7 mouse cellular contexts compared by ENCODE assay signal in the genomic region with DNA sequence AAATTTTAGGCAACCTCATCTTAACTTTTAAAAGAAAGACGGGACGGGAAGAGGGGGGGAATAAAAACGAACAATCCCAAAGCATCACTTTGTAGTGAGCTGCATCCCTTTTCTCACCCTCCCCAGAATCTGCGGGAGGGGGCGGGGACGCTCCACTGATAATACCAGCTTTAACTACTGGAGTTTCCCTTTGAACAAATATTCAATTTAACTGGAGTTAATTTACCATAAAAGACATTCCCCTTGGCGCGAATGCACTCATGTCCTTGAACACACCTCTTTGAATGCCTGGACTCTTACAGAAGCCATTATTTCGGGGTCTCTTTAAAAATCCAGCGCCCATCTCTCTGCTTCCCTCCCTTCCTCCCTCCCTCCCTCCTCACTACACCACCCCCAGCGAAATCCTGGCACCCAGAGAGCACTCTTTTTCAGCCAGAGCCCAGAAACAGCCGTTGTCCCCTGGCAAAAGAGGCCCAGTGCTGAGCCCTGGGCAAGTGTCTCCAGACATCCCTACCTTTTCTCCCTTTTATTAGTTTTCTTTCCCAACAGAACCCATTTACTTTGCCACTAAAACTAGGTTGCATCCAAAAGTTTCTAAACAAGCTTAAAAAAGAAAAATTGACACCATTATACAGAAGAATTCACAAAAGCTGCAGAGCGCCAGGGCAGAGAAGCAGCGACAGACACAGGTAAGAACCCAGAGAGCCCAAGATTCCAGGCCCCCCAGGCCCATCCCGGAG.
DNase-seq lines count a peak whose midpoint lies in the region; ATAC-seq and TF ChIP-seq lines count a peak whose summit lies in the region.

No protein-coding gene starts in this region.

- WGBS in forebrain, embryonic 13.5 days: 1% methylated on average over 15 of the region's 15 CpGs
- 6% methylated on average over 15 of the region's 15 CpGs for WGBS in hindbrain, embryonic 15.5 days
- 4% methylated on average over 15 of the region's 15 CpGs for WGBS in lung, embryonic 15.5 days
- 11% methylated on average over 15 of the region's 15 CpGs for WGBS in stomach, postnatal 0 days

- no peak for TF ChIP-seq POLR2A in ES-Bruce4 (IDR thresholded peaks at IDR 0.05; ENCODE audit: insufficient read depth, low read length)

- H3K9ac ChIP-seq in ES-Bruce4 (ENCODE audit: low read depth, poor library complexity, severe bottlenecking): peak overlapping the region; percentile 93
- H3K9ac ChIP-seq in forebrain, embryonic 13.5 days: peak overlapping the region; percentile 100
- H3K9ac ChIP-seq in hindbrain, embryonic 15.5 days: peak overlapping the region; percentile 56
- H3K9ac ChIP-seq in lung, embryonic 15.5 days: peak overlapping the region; percentile 60
- H3K9ac ChIP-seq in stomach, postnatal 0 days (ENCODE audit: low read length): peak overlapping the region; percentile 98

- H3K27ac ChIP-seq in ES-Bruce4 (ENCODE audit: insufficient read depth, low read length): peak overlapping the region; percentile 82
- peak overlapping the region; percentile 100 for H3K27ac ChIP-seq in forebrain, embryonic 13.5 days
- peak overlapping the region; percentile 100 for H3K27ac ChIP-seq in hindbrain, embryonic 15.5 days (replicated peaks)
- H3K27ac ChIP-seq in lung, embryonic 15.5 days: peak overlapping the region; percentile 100
- H3K27ac ChIP-seq in stomach, postnatal 0 days (replicated peaks): peak overlapping the region; percentile 100

- no peaks in the 10 kb centered on the region for H3K27me3 ChIP-seq in ES-Bruce4 (ENCODE audit: control insufficient read depth, insufficient read depth, low read length, poor library complexity, severe bottlenecking)
- H3K27me3 ChIP-seq in forebrain, embryonic 13.5 days: no peaks in the 10 kb centered on the region
- 0 out of 2 replicates have a peak, but pooled peaks cover 8% of the 10 kb centered on the region for H3K27me3 ChIP-seq in hindbrain, embryonic 15.5 days
- no peaks in the 10 kb centered on the region for H3K27me3 ChIP-seq in lung, embryonic 15.5 days
- no peaks in the 10 kb centered on the region for H3K27me3 ChIP-seq in stomach, postnatal 0 days (ENCODE audit: control insufficient read depth, insufficient read depth, low read length)

- H3K4me2 ChIP-seq in forebrain, embryonic 13.5 days: peak overlapping the region; percentile 95
- peak overlapping the region; percentile 100 for H3K4me2 ChIP-seq in hindbrain, embryonic 15.5 days
- H3K4me2 ChIP-seq in lung, embryonic 15.5 days: peak overlapping the region; percentile 93
- peak overlapping the region; percentile 93 for H3K4me2 ChIP-seq in stomach, postnatal 0 days (replicated peaks; ENCODE audit: low read depth)

- peak; percentile 83 for DNase-seq in Muller cell, postnatal 12 days (ENCODE audit: inconsistent ontology term)
- DNase-seq in stomach, postnatal 0 days (ENCODE audit: low spot score): peak; percentile 30
- no peak for DNase-seq in layer of hippocampus, adult 11-12 months (ENCODE audit: low spot score)

- no peaks in the 10 kb centered on the region for H3K9me3 ChIP-seq in ES-Bruce4 (replicated peaks; ENCODE audit: control insufficient read depth, insufficient read depth, low read length, poor library complexity, severe bottlenecking)
- no peaks in the 10 kb centered on the region for H3K9me3 ChIP-seq in forebrain, embryonic 13.5 days (replicated peaks)
- no peaks in the 10 kb centered on the region for H3K9me3 ChIP-seq in hindbrain, embryonic 15.5 days
- no peaks in the 10 kb centered on the region for H3K9me3 ChIP-seq in lung, embryonic 15.5 days
- no peaks in the 10 kb centered on the region for H3K9me3 ChIP-seq in stomach, postnatal 0 days (ENCODE audit: control insufficient read depth, low read length)

- no peak for TF ChIP-seq EP300 in ES-Bruce4 (IDR thresholded peaks at IDR 0.05; ENCODE audit: insufficient read depth, low read depth, low read length)
- no peak for TF ChIP-seq EP300 in stomach, postnatal 0 days (optimal IDR thresholded peaks at IDR 0.05)

- no peaks in the 10 kb centered on the region for H3K36me3 ChIP-seq in ES-Bruce4 (ENCODE audit: control insufficient read depth, insufficient read depth, low read length, poor library complexity, severe bottlenecking)
- no peaks in the 10 kb centered on the region for H3K36me3 ChIP-seq in forebrain, embryonic 13.5 days (ENCODE audit: poor library complexity, severe bottlenecking)
- H3K36me3 ChIP-seq in hindbrain, embryonic 15.5 days: no peaks in the 10 kb centered on the region
- H3K36me3 ChIP-seq in lung, embryonic 15.5 days: no peaks in the 10 kb centered on the region
- H3K36me3 ChIP-seq in stomach, postnatal 0 days (ENCODE audit: control insufficient read depth, insufficient read depth, low read length): no peaks in the 10 kb centered on the region

- H3K4me3 ChIP-seq in ES-Bruce4 (ENCODE audit: low read depth, low read length): 0 out of 2 replicates have a peak overlapping the region, but pooled peaks have one; percentile 15
- peak overlapping the region; percentile 96 for H3K4me3 ChIP-seq in forebrain, embryonic 13.5 days
- peak overlapping the region; percentile 58 for H3K4me3 ChIP-seq in hindbrain, embryonic 15.5 days
- peak overlapping the region; percentile 85 for H3K4me3 ChIP-seq in lung, embryonic 15.5 days
- peak overlapping the region; percentile 98 for H3K4me3 ChIP-seq in stomach, postnatal 0 days (ENCODE audit: low read depth, low read length)

- no peak for TF ChIP-seq CTCF in ES-Bruce4 (IDR thresholded peaks at IDR 0.05; ENCODE audit: low read depth, low read length)
- TF ChIP-seq CTCF in stomach, postnatal 0 days (IDR thresholded peaks at IDR 0.05; ENCODE audit: low read depth): no peak

- peak; percentile 6 for ATAC-seq in forebrain, embryonic 13.5 days
- ATAC-seq in hindbrain, embryonic 15.5 days (ENCODE audit: low FRiP score, low read depth): no peak
- ATAC-seq in lung, embryonic 15.5 days (ENCODE audit: borderline replicate concordance, extremely low read depth, low FRiP score, low TSS enrichment): no peak
- ATAC-seq in stomach, postnatal 0 days (ENCODE audit: low FRiP score, low TSS enrichment): no peak

- peaks cover 2% of the 10 kb centered on the region for H3K4me1 ChIP-seq in ES-Bruce4 (ENCODE audit: control insufficient read depth, insufficient read depth, low read length)
- H3K4me1 ChIP-seq in forebrain, embryonic 13.5 days: peaks cover 44% of the 10 kb centered on the region
- peaks cover 36% of the 10 kb centered on the region for H3K4me1 ChIP-seq in hindbrain, embryonic 15.5 days (replicated peaks)
- H3K4me1 ChIP-seq in lung, embryonic 15.5 days: peaks cover 37% of the 10 kb centered on the region
- H3K4me1 ChIP-seq in stomach, postnatal 0 days (replicated peaks; ENCODE audit: control insufficient read depth, insufficient read depth): 0 out of 2 replicates have a peak, but pooled peaks cover 2% of the 10 kb centered on the region

Comparison
In these comparisons a context has a peak if more than half of its experiments do, and no peak if none do; other contexts are left out.
1. H3K4me3 ChIP-seq: peak in every context shown above with its lines; median percentile 98 in stomach, postnatal 0 days; 96 in forebrain, embryonic 13.5 days; 85 in lung, embryonic 15.5 days; 58 in hindbrain, embryonic 15.5 days; 15 in ES-Bruce4.